8 mouse cellular contexts compared by ENCODE assay signal in the genomic region with DNA sequence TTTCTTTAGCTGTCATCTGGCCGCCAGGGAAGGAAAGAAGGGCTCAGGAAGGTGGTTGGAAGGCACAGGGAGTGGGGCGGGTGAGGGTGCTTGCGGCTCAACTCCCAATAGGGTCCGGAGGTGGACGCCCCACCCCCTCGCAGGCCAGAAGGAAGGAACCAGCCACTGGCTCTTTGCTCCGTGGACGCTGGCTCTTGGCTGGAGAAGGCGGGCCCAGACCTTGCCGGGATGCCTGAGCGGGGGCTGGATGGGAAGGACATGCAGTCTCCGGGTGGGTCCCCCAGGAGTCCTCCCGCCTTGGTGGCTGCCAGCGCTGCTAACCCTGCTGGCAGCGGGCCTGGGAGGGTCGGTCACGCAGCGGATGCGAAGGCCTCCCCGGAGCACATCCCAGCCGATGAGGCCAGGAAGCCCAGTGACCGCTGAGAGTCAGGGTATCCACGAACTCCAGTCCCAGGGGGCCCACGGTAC. TPM values are rescaled to one million over a fixed set of nuclear protein-coding genes. Genes with fewer than 3 reads are reported as not detected.
DNase-seq lines count a peak whose midpoint lies in the region; ATAC-seq and TF ChIP-seq lines count a peak whose summit lies in the region.

No protein-coding gene starts in this region.

- peaks cover 48% of the 10 kb centered on the region for H3K27me3 ChIP-seq in E14TG2a.4 (ENCODE audit: insufficient read depth, low read length)
- H3K27me3 ChIP-seq in forebrain, postnatal 0 days (ENCODE audit: insufficient read depth, low read length) = no peaks in the 10 kb centered on the region
- peaks cover 29% of the 10 kb centered on the region for H3K27me3 ChIP-seq in limb, embryonic 10.5 days (ENCODE audit: low read depth, poor library complexity, severe bottlenecking)
- H3K27me3 ChIP-seq in midbrain, embryonic 12.5 days = peaks cover 36% of the 10 kb centered on the region

- H3K4me3 ChIP-seq in E14TG2a.4 (replicated peaks; ENCODE audit: low read length) = peak overlapping the region; percentile 72
- H3K4me3 ChIP-seq in forebrain, postnatal 0 days (ENCODE audit: low read depth, low read length) = no peak overlapping the region
- H3K4me3 ChIP-seq in limb, embryonic 10.5 days = peak overlapping the region; percentile 55
- peak overlapping the region; percentile 18 for H3K4me3 ChIP-seq in midbrain, embryonic 12.5 days

- H3K36me3 ChIP-seq in E14TG2a.4 (ENCODE audit: insufficient read depth, low read length) = no peaks in the 10 kb centered on the region
- H3K36me3 ChIP-seq in forebrain, postnatal 0 days (ENCODE audit: insufficient read depth) = no peaks in the 10 kb centered on the region
- peaks cover 5% of the 10 kb centered on the region; the same call in 1 of the 2 replicates for H3K36me3 ChIP-seq in limb, embryonic 10.5 days
- no peaks in the 10 kb centered on the region for H3K36me3 ChIP-seq in midbrain, embryonic 12.5 days

- 5% methylated on average over 24 of the region's 24 CpGs for WGBS in forebrain, postnatal 0 days
- WGBS in limb, embryonic 10.5 days = 6% methylated on average over 24 of the region's 24 CpGs
- WGBS in midbrain, embryonic 12.5 days = 1% methylated on average over 24 of the region's 24 CpGs

- peaks cover 49% of the 10 kb centered on the region for H3K4me1 ChIP-seq in E14TG2a.4 (replicated peaks; ENCODE audit: low read depth, low read length)
- H3K4me1 ChIP-seq in forebrain, postnatal 0 days (ENCODE audit: insufficient read depth) = no peaks in the 10 kb centered on the region
- H3K4me1 ChIP-seq in limb, embryonic 10.5 days = peaks cover 77% of the 10 kb centered on the region
- H3K4me1 ChIP-seq in midbrain, embryonic 12.5 days = peaks cover 16% of the 10 kb centered on the region

- no peak overlapping the region for H3K27ac ChIP-seq in forebrain, postnatal 0 days (ENCODE audit: low read depth, low read length)
- H3K27ac ChIP-seq in limb, embryonic 10.5 days = peak overlapping the region; percentile 88
- no peak overlapping the region for H3K27ac ChIP-seq in midbrain, embryonic 12.5 days (replicated peaks)

- ATAC-seq in forebrain, postnatal 0 days = peak; percentile 38; the same call in 1 of the 2 replicates
- peak; percentile 19 to 44; a peak in 3 of 4 replicates for ATAC-seq in hematopoietic stem cell, adult 5-6 weeks (replicated peaks in 1 of 2; ENCODE audit: insufficient read depth in 1 of 2, low FRiP score in 2 of 2, low TSS enrichment in 1 of 2, low read depth in 1 of 2, poor library complexity in 2 of 2, severe bottlenecking in 2 of 2)
- ATAC-seq in midbrain, embryonic 12.5 days (ENCODE audit: low FRiP score, low read depth) = no peak
- no peak for ATAC-seq in activated CD4-positive, CD25-positive, alpha-beta regulatory T cell, adult 4 months

- H3K4me2 ChIP-seq in forebrain, postnatal 0 days (ENCODE audit: low read depth) = peak overlapping the region; percentile 23
- H3K4me2 ChIP-seq in midbrain, embryonic 12.5 days (replicated peaks) = peak overlapping the region; percentile 54

- DNase-seq in adrenal gland, postnatal 4 days (ENCODE audit: low spot score in 2 of 2) = peak; percentile 44 to 52
- no peak for DNase-seq in forebrain, postnatal 0 days
- DNase-seq in limb, embryonic 10.5 days (ENCODE audit: low spot score) = peak; percentile 74
- DNase-seq in urinary bladder, adult 18-20 months (ENCODE audit: low spot score in 2 of 2) = peak; percentile 37 to 60

- no peak overlapping the region for H3K9ac ChIP-seq in forebrain, postnatal 0 days
- H3K9ac ChIP-seq in midbrain, embryonic 12.5 days (replicated peaks) = peak overlapping the region; percentile 47; the same call in 1 of the 2 replicates

- TF ChIP-seq CTCF in E14TG2a.4 (conservative IDR thresholded peaks at IDR 0.05; ENCODE audit: low read length) = no peak
- TF ChIP-seq CTCF in forebrain, postnatal 0 days (IDR thresholded peaks at IDR 0.05; ENCODE audit: low read depth) = no peak

- H3K9me3 ChIP-seq in E14TG2a.4 (ENCODE audit: low read length) = no peaks in the 10 kb centered on the region
- H3K9me3 ChIP-seq in forebrain, postnatal 0 days (ENCODE audit: low read length) = no peaks in the 10 kb centered on the region
- H3K9me3 ChIP-seq in limb, embryonic 10.5 days (replicated peaks) = no peaks in the 10 kb centered on the region
- no peaks in the 10 kb centered on the region for H3K9me3 ChIP-seq in midbrain, embryonic 12.5 days

RNA-seq across cellular contexts. Expression of a gene that starts 12.5 kb away (rescaled TPM):
- 1 to 10 TPM; 7.1 to 7.8 TPM for total RNA-seq in adrenal gland, postnatal 4 days (2021)
- total RNA-seq in forebrain, postnatal 0 days (2014; rRNA removed) = 1.1 and 2.0 TPM in 2 replicates
- polyA plus RNA-seq in forebrain, postnatal 0 days (2015; fragmentation: Nextera tagmentation; extraction: Ambion mirVana) = 0.58 and 0.68 TPM in 2 replicates
- total RNA-seq in hematopoietic stem cell, adult 5-6 weeks (2017) = not detected in 2 replicates
- 11.2 and 12.1 TPM in 2 replicates for polyA plus RNA-seq in limb, embryonic 10.5 days (2016; fragmentation: Nextera tagmentation; extraction: Ambion mirVana)
- polyA plus RNA-seq in midbrain, embryonic 12.5 days (2016; fragmentation: Nextera tagmentation; extraction: Ambion mirVana) = 0.23 TPM in 1 of 2 replicates, not detected in the other
- not detected for polyA plus RNA-seq in activated CD4-positive, CD25-positive, alpha-beta regulatory T cell, adult 4 months (2017; shearing (Covaris generic))

Comparison
In these comparisons a context has a peak if more than half of its experiments do, and no peak if none do; other contexts are left out.
1. ATAC-seq: peak in forebrain, postnatal 0 days (single experiment) and hematopoietic stem cell, adult 5-6 weeks (2 of 2); none in midbrain, embryonic 12.5 days (single experiment) and activated CD4-positive, CD25-positive, alpha-beta regulatory T cell, adult 4 months (single experiment).